Mouse (Mus musculus) hindbrain, embryonic 13.5 days (tissue): ENCODE measurements around the gene Sez6. TPM values are rescaled to one million over a fixed set of nuclear protein-coding genes. Genes with fewer than 3 reads are reported as not detected.
A peak's percentile ranks its signal among the peaks of the same experiment; 100 is the strongest.

Source experiments
- ATAC-seq: fragments of 200-750 bp; cut with Nextera tagmentation; 2 replicates; pipeline ENCODE4 v1.8.0; 2017; ENCODE audit warnings: moderate TSS enrichment; ENCODE audit not compliant: low FRiP score
- H3K27ac ChIP-seq: fragments of 300-500 bp; sonication (generic); 2 replicates; pipeline ENCODE4 v1.5.1; 2015; ENCODE audit warnings: inconsistent platforms, mild to moderate bottlenecking, moderate library complexity
- H3K27me3 ChIP-seq: fragments of 300-500 bp; sonication (generic); 2 replicates; pipeline ENCODE4 v1.6.1; 2015; ENCODE audit warnings: mild to moderate bottlenecking, inconsistent platforms
- H3K36me3 ChIP-seq: fragments of 300-500 bp; sonication (generic); 2 replicates; pipeline ENCODE4 v1.6.1; 2015; ENCODE audit warnings: mild to moderate bottlenecking, inconsistent platforms
- H3K4me1 ChIP-seq: fragments of 300-500 bp; sonication (generic); replicated peaks from 2 replicates; pipeline ENCODE4 v1.6.1; 2015; ENCODE audit warnings: inconsistent platforms
- H3K4me2 ChIP-seq: fragments of 300-500 bp; sonication (generic); 2 replicates; pipeline ENCODE4 v1.6.1; 2015; ENCODE audit warnings: inconsistent platforms, mild to moderate bottlenecking, moderate library complexity
- H3K4me3 ChIP-seq: fragments of 300-500 bp; sonication (generic); 2 replicates; pipeline ENCODE4 v1.5.1; 2015; ENCODE audit warnings: mild to moderate bottlenecking, inconsistent platforms
- H3K9ac ChIP-seq: fragments of 300-500 bp; sonication (generic); 2 replicates; pipeline ENCODE4 v1.6.1; 2015; ENCODE audit warnings: mild to moderate bottlenecking, inconsistent platforms
- H3K9me3 ChIP-seq: fragments of 300-500 bp; sonication (generic); 2 replicates; pipeline ENCODE4 v1.6.1; 2016; ENCODE audit warnings: inconsistent platforms
- WGBS: fragments of 180-500 bp; shearing (Covaris S2); methylation state at CpG from one replicate; pipeline ENCODE4 v1.1.7; 2015; 5-methylcytosine and 5-hydroxymethylcytosine counted together
- polyA plus RNA-seq: library from polyadenylated mRNA; unstranded; fragments of >200 nt; fragmentation: Nextera tagmentation; extraction: Ambion mirVana; gene quantifications from 2 replicates; pipeline ENCODE4 v1.2.1, GENCODE M21; 2015

Gene Sez6
- polyA plus RNA-seq, 1 experiment from 2014 or later: 112 TPM

- peak overlapping the region; percentile 85 for H3K27ac ChIP-seq
- H3K4me1 ChIP-seq: peaks cover 76% of the 10 kb centered on the region
- H3K4me3 ChIP-seq: no peak overlapping the region
- no peaks in the 10 kb centered on the region for H3K9me3 ChIP-seq
- peaks cover 23% of the 10 kb centered on the region for H3K27me3 ChIP-seq
- no peak overlapping the region; the same call in 1 of the 2 replicates for H3K9ac ChIP-seq
- WGBS: 42% methylated on average over 9 of the region's 9 CpGs
- H3K4me2 ChIP-seq: peak overlapping the region; percentile 41
- H3K36me3 ChIP-seq: no peaks in the 10 kb centered on the region
- no peak for ATAC-seq
Observed at GRCm38 (mm10) chr11:77896011-77896410, 34.6 kb upstream of the Sez6 start.

- no peak overlapping the region; the same call in 1 of the 2 replicates for H3K4me3 ChIP-seq
- H3K27me3 ChIP-seq: peaks cover 24% of the 10 kb centered on the region
- no peaks in the 10 kb centered on the region for H3K9me3 ChIP-seq
- H3K36me3 ChIP-seq: no peaks in the 10 kb centered on the region
- peaks cover 78% of the 10 kb centered on the region for H3K4me1 ChIP-seq
- H3K27ac ChIP-seq: peak overlapping the region; percentile 85
- ATAC-seq: no peak
- 21% methylated on average over 6 of the region's 6 CpGs for WGBS
- peak overlapping the region; percentile 41 for H3K4me2 ChIP-seq
- peak overlapping the region; percentile 62 for H3K9ac ChIP-seq
Observed at GRCm38 (mm10) chr11:77896480-77896819, 34.1 kb upstream of the Sez6 start.

- H3K4me3 ChIP-seq: peak overlapping the region; percentile 7; the same call in 1 of the 2 replicates
- 9% methylated on average over 23 of the region's 23 CpGs for WGBS
Observed at GRCm38 (mm10) chr11:77896820-77897805, 33.5 kb upstream of the Sez6 start.

GRCm38 (mm10) chr11:77900187-77900586 is 30.4 kb upstream of the Sez6 start:
- no peak overlapping the region for H3K9ac ChIP-seq
- no peak overlapping the region for H3K27ac ChIP-seq
- H3K36me3 ChIP-seq: no peaks in the 10 kb centered on the region
- peaks cover 21% of the 10 kb centered on the region for H3K27me3 ChIP-seq
- no peak overlapping the region for H3K4me2 ChIP-seq
- 88% methylated on average over 3 of the region's 3 CpGs for WGBS
- H3K4me3 ChIP-seq: no peak overlapping the region
- ATAC-seq: no peak
- no peaks in the 10 kb centered on the region for H3K9me3 ChIP-seq
- peaks cover 65% of the 10 kb centered on the region for H3K4me1 ChIP-seq

More at GRCm38 (mm10) chr11:77896820-77897805, 33.5 kb upstream of the Sez6 start:
- H3K9me3 ChIP-seq: no peaks in the 10 kb centered on the region
- ATAC-seq: no peak
- H3K27ac ChIP-seq: peak overlapping the region; percentile 85
- H3K4me1 ChIP-seq: peaks cover 79% of the 10 kb centered on the region
- peaks cover 21% of the 10 kb centered on the region for H3K27me3 ChIP-seq
- H3K36me3 ChIP-seq: no peaks in the 10 kb centered on the region
- peak overlapping the region; percentile 41 for H3K4me2 ChIP-seq
- peak overlapping the region; percentile 62 for H3K9ac ChIP-seq

- no peaks in the 10 kb centered on the region for H3K36me3 ChIP-seq
- H3K27ac ChIP-seq: no peak overlapping the region
- no peak for ATAC-seq
- no peak overlapping the region for H3K4me2 ChIP-seq
- H3K4me1 ChIP-seq: peaks cover 60% of the 10 kb centered on the region
- no peaks in the 10 kb centered on the region for H3K9me3 ChIP-seq
- 93% methylated on average over 4 of the region's 4 CpGs for WGBS
- peaks cover 21% of the 10 kb centered on the region for H3K27me3 ChIP-seq
- no peak overlapping the region for H3K9ac ChIP-seq
- H3K4me3 ChIP-seq: no peak overlapping the region
Observed at GRCm38 (mm10) chr11:77900696-77901095, 29.9 kb upstream of the Sez6 start.

GRCm38 (mm10) chr11:77901366-77901765 is 29.2 kb upstream of the Sez6 start:
- WGBS: 49% methylated on average over 5 of the region's 5 CpGs
- H3K36me3 ChIP-seq: no peaks in the 10 kb centered on the region
- no peaks in the 10 kb centered on the region for H3K9me3 ChIP-seq
- H3K4me3 ChIP-seq: no peak overlapping the region
- peaks cover 59% of the 10 kb centered on the region for H3K4me1 ChIP-seq
- peaks cover 21% of the 10 kb centered on the region for H3K27me3 ChIP-seq
- H3K4me2 ChIP-seq: no peak overlapping the region
- no peak overlapping the region for H3K9ac ChIP-seq
- ATAC-seq: no peak
- peak overlapping the region; percentile 58 for H3K27ac ChIP-seq

GRCm38 (mm10) chr11:77901775-77902355 is 28.7 kb upstream of the Sez6 start:
- H3K27me3 ChIP-seq: peaks cover 21% of the 10 kb centered on the region
- 32% methylated on average over 8 of the region's 8 CpGs for WGBS
- H3K4me1 ChIP-seq: peaks cover 59% of the 10 kb centered on the region
- H3K36me3 ChIP-seq: no peaks in the 10 kb centered on the region
- no peaks in the 10 kb centered on the region for H3K9me3 ChIP-seq
- no peak overlapping the region for H3K9ac ChIP-seq
- no peak overlapping the region for H3K4me2 ChIP-seq
- H3K27ac ChIP-seq: peak overlapping the region; percentile 58
- no peak overlapping the region for H3K4me3 ChIP-seq
- ATAC-seq: no peak

GRCm38 (mm10) chr11:77903761-77904160 is 26.8 kb upstream of the Sez6 start:
- H3K4me2 ChIP-seq: no peak overlapping the region
- peaks cover 51% of the 10 kb centered on the region for H3K4me1 ChIP-seq
- WGBS: 18% methylated on average over 3 of the region's 3 CpGs
- H3K36me3 ChIP-seq: no peaks in the 10 kb centered on the region
- peak overlapping the region; percentile 35; the same call in 1 of the 2 replicates for H3K9ac ChIP-seq
- H3K27me3 ChIP-seq: peaks cover 22% of the 10 kb centered on the region
- H3K27ac ChIP-seq: peak overlapping the region; percentile 63
- H3K9me3 ChIP-seq: no peaks in the 10 kb centered on the region
- no peak for ATAC-seq
- H3K4me3 ChIP-seq: no peak overlapping the region

GRCm38 (mm10) chr11:77904707-77905106 is 25.9 kb upstream of the Sez6 start:
- Histone ChIP-seq H3K4me3 (no peak overlapping the region), H3K27ac (no peak overlapping the region), H3K9ac (no peak overlapping the region), H3K9me3 (no peaks in the 10 kb centered on the region), H3K36me3 (no peaks in the 10 kb centered on the region), H3K4me1 (peaks cover 57% of the 10 kb centered on the region), H3K4me2 (no peak overlapping the region), H3K27me3 (peaks cover 18% of the 10 kb centered on the region)
- WGBS: 25% methylated on average over 1 of the region's 1 CpGs
- ATAC-seq: no peak

- WGBS: 25% methylated on average over 19 of the region's 19 CpGs
- Histone ChIP-seq H3K4me2 (peak overlapping the region; percentile 4; the same call in 1 of the 2 replicates), H3K4me1 (peaks cover 54% of the 10 kb centered on the region), H3K9me3 (no peaks in the 10 kb centered on the region), H3K36me3 (no peaks in the 10 kb centered on the region), H3K27me3 (peaks cover 23% of the 10 kb centered on the region; the same call in 1 of the 2 replicates), H3K27ac (peak overlapping the region; percentile 85), H3K9ac (peak overlapping the region; percentile 63; the same call in 1 of the 2 replicates), H3K4me3 (no peak overlapping the region)
- ATAC-seq: no peak
Observed at GRCm38 (mm10) chr11:77906097-77906687, 24.4 kb upstream of the Sez6 start.

GRCm38 (mm10) chr11:77906747-77907174 is 23.8 kb upstream of the Sez6 start:
- peak overlapping the region; percentile 85 for H3K27ac ChIP-seq
- no peaks in the 10 kb centered on the region for H3K9me3 ChIP-seq
- H3K9ac ChIP-seq: peak overlapping the region; percentile 43; the same call in 1 of the 2 replicates
- peak overlapping the region; percentile 36 for H3K4me2 ChIP-seq
- peaks cover 26% of the 10 kb centered on the region; the same call in 1 of the 2 replicates for H3K27me3 ChIP-seq
- no peaks in the 10 kb centered on the region for H3K36me3 ChIP-seq
- peak overlapping the region; percentile 9; the same call in 1 of the 2 replicates for H3K4me3 ChIP-seq
- WGBS: 3% methylated on average over 9 of the region's 9 CpGs
- peak; percentile 33; the same call in 1 of the 2 replicates for ATAC-seq
- peaks cover 48% of the 10 kb centered on the region for H3K4me1 ChIP-seq

GRCm38 (mm10) chr11:77908468-77908867 is 22.1 kb upstream of the Sez6 start:
- peaks cover 41% of the 10 kb centered on the region for H3K27me3 ChIP-seq
- no peak for ATAC-seq
- no peak overlapping the region for H3K4me2 ChIP-seq
- no peak overlapping the region for H3K27ac ChIP-seq
- H3K9me3 ChIP-seq: no peaks in the 10 kb centered on the region
- no peaks in the 10 kb centered on the region for H3K36me3 ChIP-seq
- peaks cover 48% of the 10 kb centered on the region for H3K4me1 ChIP-seq
- no peak overlapping the region for H3K9ac ChIP-seq
- WGBS: 80% methylated on average over 4 of the region's 4 CpGs
- no peak overlapping the region for H3K4me3 ChIP-seq
